Mouse (Mus musculus): ENCODE results near the gene Hist1h1b. TPM values are rescaled to one million over a fixed set of nuclear protein-coding genes. Genes with fewer than 3 reads are reported as not detected.
A peak's percentile ranks its signal among the peaks of the same experiment; 100 is the strongest.
"Not testable (repeated sequence)": the region's sequence is repeated elsewhere in the genome, so short reads cannot be mapped to it uniquely, and the experiment has no call there.

Hist1h1b gene
- polyA plus RNA-seq (2012; ENCODE audit: insufficient read depth, insufficient read length, missing spikeins), result not detected in 2 replicates

- Histone ChIP-seq H3K4me1 (ENCODE audit: control insufficient read depth, insufficient read depth, insufficient read length, low read length) (no peaks in the 10 kb centered on the region), H3K4me3 (ENCODE audit: insufficient read depth, low read depth, low read length) (peak within 1 kb of the TSS; percentile 75), H3K27ac (replicated peaks; ENCODE audit: low read depth, low read length) (no peak within 1 kb of the TSS)
Observed at GRCm38 (mm10) chr13:21779767-21780731, at the start of gene Hist1h1b. Gene Hist1h1b, minus strand, starts transcription at chr13:21780625.

GRCm38 (mm10) chr13:21828511-21828910 is 48.1 kb upstream of the Hist1h1b start:
- no peak overlapping the region for H3K4me3 ChIP-seq (ENCODE audit: insufficient read depth, low read depth, low read length)
- H3K27ac ChIP-seq (replicated peaks; ENCODE audit: low read depth, low read length), result no peak overlapping the region
- no peaks in the 10 kb centered on the region for H3K4me1 ChIP-seq (ENCODE audit: control insufficient read depth, insufficient read depth, insufficient read length, low read length)

- not testable (repeated sequence) for H3K4me1 ChIP-seq (ENCODE audit: control insufficient read depth, insufficient read depth, insufficient read length, low read length); H3K4me3 ChIP-seq (ENCODE audit: insufficient read depth, low read depth, low read length); H3K27ac ChIP-seq (replicated peaks; ENCODE audit: low read depth, low read length)
Observed at GRCm38 (mm10) chr13:21820082-21820890, 39.9 kb upstream of the Hist1h1b start.

GRCm38 (mm10) chr13:21812092-21812491 is 31.7 kb upstream of the Hist1h1b start:
- peak overlapping the region; percentile 10; the same call in 1 of the 2 replicates for H3K4me3 ChIP-seq (ENCODE audit: insufficient read depth, low read depth, low read length)
- not testable (repeated sequence) for H3K4me1 ChIP-seq (ENCODE audit: control insufficient read depth, insufficient read depth, insufficient read length, low read length); H3K27ac ChIP-seq (replicated peaks; ENCODE audit: low read depth, low read length)

- not testable (repeated sequence) for H3K4me1 ChIP-seq (ENCODE audit: control insufficient read depth, insufficient read depth, insufficient read length, low read length); H3K27ac ChIP-seq (replicated peaks; ENCODE audit: low read depth, low read length)
- H3K4me3 ChIP-seq (ENCODE audit: insufficient read depth, low read depth, low read length), result peak within 1 kb of the TSS; percentile 10; the same call in 1 of the 2 replicates
Observed at GRCm38 (mm10) chr13:21811539-21811938, 31.1 kb upstream of the Hist1h1b start, which contains the start of gene Hist1h4m. Gene Hist1h4m, plus strand, starts transcription at chr13:21811746.

GRCm38 (mm10) chr13:21811074-21811473 is 30.6 kb upstream of the Hist1h1b start:
- not testable (repeated sequence) for H3K27ac ChIP-seq (replicated peaks; ENCODE audit: low read depth, low read length); H3K4me1 ChIP-seq (ENCODE audit: control insufficient read depth, insufficient read depth, insufficient read length, low read length); H3K4me3 ChIP-seq (ENCODE audit: insufficient read depth, low read depth, low read length)

GRCm38 (mm10) chr13:21810073-21810472 is 29.6 kb upstream of the Hist1h1b start, which contains the start of the genes Hist1h2bq and Hist1h2ao:
Gene Hist1h2bq, minus strand, starts transcription at chr13:21810197.
Gene Hist1h2ao, plus strand, starts transcription at chr13:21810465.
- H3K4me3 ChIP-seq (ENCODE audit: insufficient read depth, low read depth, low read length); H3K4me1 ChIP-seq (ENCODE audit: control insufficient read depth, insufficient read depth, insufficient read length, low read length); H3K27ac ChIP-seq (replicated peaks; ENCODE audit: low read depth, low read length): not testable (repeated sequence)

GRCm38 (mm10) chr13:21803058-21803457 is 22.6 kb upstream of the Hist1h1b start:
- H3K27ac ChIP-seq (replicated peaks; ENCODE audit: low read depth, low read length); H3K4me1 ChIP-seq (ENCODE audit: control insufficient read depth, insufficient read depth, insufficient read length, low read length); H3K4me3 ChIP-seq (ENCODE audit: insufficient read depth, low read depth, low read length): not testable (repeated sequence)

- H3K4me3 ChIP-seq (ENCODE audit: insufficient read depth, low read depth, low read length); H3K4me1 ChIP-seq (ENCODE audit: control insufficient read depth, insufficient read depth, insufficient read length, low read length); H3K27ac ChIP-seq (replicated peaks; ENCODE audit: low read depth, low read length): not testable (repeated sequence)
Observed at GRCm38 (mm10) chr13:21797163-21797562, 16.7 kb upstream of the Hist1h1b start.

- no peak overlapping the region for H3K27ac ChIP-seq (replicated peaks; ENCODE audit: low read depth, low read length)
- H3K4me1 ChIP-seq (ENCODE audit: control insufficient read depth, insufficient read depth, insufficient read length, low read length), result no peaks in the 10 kb centered on the region
- H3K4me3 ChIP-seq (ENCODE audit: insufficient read depth, low read depth, low read length), result no peak overlapping the region
Observed at GRCm38 (mm10) chr13:21795584-21795983, 15.2 kb upstream of the Hist1h1b start.

GRCm38 (mm10) chr13:21790601-21791283 is 10.3 kb upstream of the Hist1h1b start:
- H3K27ac ChIP-seq (replicated peaks; ENCODE audit: low read depth, low read length), result no peak overlapping the region
- H3K4me1 ChIP-seq (ENCODE audit: control insufficient read depth, insufficient read depth, insufficient read length, low read length), result no peaks in the 10 kb centered on the region
- H3K4me3 ChIP-seq (ENCODE audit: insufficient read depth, low read depth, low read length), result peak overlapping the region; percentile 23

- Histone ChIP-seq H3K4me3 (ENCODE audit: insufficient read depth, low read depth, low read length) (no peak overlapping the region), H3K4me1 (ENCODE audit: control insufficient read depth, insufficient read depth, insufficient read length, low read length) (no peaks in the 10 kb centered on the region), H3K27ac (replicated peaks; ENCODE audit: low read depth, low read length) (no peak overlapping the region)
Observed at GRCm38 (mm10) chr13:21789925-21790324, 9.5 kb upstream of the Hist1h1b start.

GRCm38 (mm10) chr13:21787760-21788593 is 7.6 kb upstream of the Hist1h1b start:
- Histone ChIP-seq H3K27ac (replicated peaks; ENCODE audit: low read depth, low read length) (no peak overlapping the region), H3K4me1 (ENCODE audit: control insufficient read depth, insufficient read depth, insufficient read length, low read length) (no peaks in the 10 kb centered on the region), H3K4me3 (ENCODE audit: insufficient read depth, low read depth, low read length) (no peak overlapping the region)

All from brown adipose tissue, adult 24 weeks (tissue).